ENCODE assay signal across 22 mouse cellular contexts in the genomic region with DNA sequence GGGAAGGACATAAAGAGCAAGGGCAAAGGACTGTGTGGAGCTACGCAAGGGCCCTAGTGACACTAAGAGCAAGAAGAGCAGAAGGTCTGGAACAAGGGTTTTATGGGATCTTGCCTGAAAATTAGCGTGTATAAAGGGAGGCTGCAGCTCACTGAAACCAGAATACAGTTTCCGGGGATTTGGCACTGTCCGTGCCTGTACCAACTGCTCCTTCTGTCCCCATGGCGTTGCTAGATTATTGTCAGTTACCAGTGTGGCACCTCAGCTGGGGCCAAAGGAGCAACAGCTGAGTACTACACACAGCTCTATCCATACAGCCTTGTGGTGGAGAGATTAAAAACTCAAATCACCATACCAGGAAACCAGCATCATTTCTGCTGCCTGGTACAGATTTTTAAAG. TPM values are rescaled to one million over a fixed set of nuclear protein-coding genes. Genes with fewer than 3 reads are reported as not detected.
DNase-seq lines count a peak whose midpoint lies in the region; ATAC-seq and TF ChIP-seq lines count a peak whose summit lies in the region.
"Had no signal": no experiment of that assay in that cellular context is flagged by ENCODE, and none has a peak within 500 bp of the region (broad histone marks: within the 10 kb centered on the region; RNA-seq: fewer than 3 reads in every experiment).

No protein-coding gene starts in this region.

- no peak overlapping the region for H3K4me2 ChIP-seq in lung, postnatal 0 days (replicated peaks; ENCODE audit: low read depth, low read length)
- H3K4me2 ChIP-seq: hindbrain, embryonic 13.5 days; kidney, embryonic 15.5 days; midbrain, embryonic 12.5 days; neural tube, embryonic 12.5 days had no signal

- H3K27me3 ChIP-seq in heart, embryonic 10.5 days (ENCODE audit: insufficient read depth, poor library complexity, severe bottlenecking): no peaks in the 10 kb centered on the region
- no peaks in the 10 kb centered on the region for H3K27me3 ChIP-seq in lung, postnatal 0 days (replicated peaks; ENCODE audit: insufficient read depth, low read length)
- H3K27me3 ChIP-seq: hindbrain, embryonic 13.5 days; kidney, embryonic 15.5 days; midbrain, embryonic 12.5 days; neural tube, embryonic 12.5 days had no signal

- DNase-seq in heart, embryonic 10.5 days (ENCODE audit: low spot score): no peak
- no peak for DNase-seq in heart, postnatal 14 days
- no peak for DNase-seq in lung, postnatal 0 days (ENCODE audit: low spot score)
- no peak for DNase-seq in lung, postnatal 14 days
- DNase-seq in cerebellum, adult 9-10 months: peak; percentile 39
- DNase-seq in embryo, embryonic 9.5 days (ENCODE audit: extremely low spot score): no peak
- no peak for DNase-seq in layer of hippocampus, adult 18-20 months (ENCODE audit: low spot score in 2 of 2)
- DNase-seq: adrenal gland, postnatal 25 days; forebrain, postnatal 0 days; gastrocnemius, postnatal 36 days; heart, adult 2 months; heart, postnatal 36 days; kidney, adult 11 months; kidney, postnatal 36 days; retina, postnatal 1 day; right cerebral cortex, postnatal 25 days; spleen, adult 18-20 months had no signal

- no peaks in the 10 kb centered on the region for H3K9me3 ChIP-seq in heart, embryonic 10.5 days
- H3K9me3 ChIP-seq in lung, postnatal 0 days (ENCODE audit: low read length): no peaks in the 10 kb centered on the region
- H3K9me3 ChIP-seq: embryonic facial prominence, embryonic 10.5 days; hindbrain, embryonic 13.5 days; kidney, embryonic 15.5 days; midbrain, embryonic 12.5 days; neural tube, embryonic 12.5 days had no signal

- TF ChIP-seq EP300 in lung, postnatal 0 days (IDR thresholded peaks at IDR 0.05): no peak

- 76% methylated on average over 5 of the region's 5 CpGs for WGBS in heart, embryonic 10.5 days
- 86% methylated on average over 5 of the region's 5 CpGs for WGBS in lung, postnatal 0 days

- no peak overlapping the region for H3K4me3 ChIP-seq in heart, embryonic 10.5 days
- H3K4me3 ChIP-seq in lung, postnatal 0 days (ENCODE audit: low read depth, low read length): no peak overlapping the region
- H3K4me3 ChIP-seq: embryonic facial prominence, embryonic 10.5 days; heart, adult 2 months; hindbrain, embryonic 13.5 days; kidney, embryonic 15.5 days; midbrain, embryonic 12.5 days; neural tube, embryonic 12.5 days had no signal

- no peak for ATAC-seq in lung, postnatal 0 days
- ATAC-seq: forebrain, postnatal 0 days had no signal

- no peak overlapping the region for H3K9ac ChIP-seq in lung, postnatal 0 days (replicated peaks; ENCODE audit: low read depth)
- H3K9ac ChIP-seq: forebrain, postnatal 0 days; hindbrain, embryonic 13.5 days; kidney, embryonic 15.5 days; midbrain, embryonic 12.5 days; neural tube, embryonic 12.5 days had no signal

- intact Hi-C loops in heart, postnatal 14 days (cut with DNase I): no loop called here

- H3K36me3 ChIP-seq in heart, embryonic 10.5 days: no peaks in the 10 kb centered on the region
- H3K36me3 ChIP-seq in lung, postnatal 0 days (ENCODE audit: insufficient read depth, low read length): no peaks in the 10 kb centered on the region
- H3K36me3 ChIP-seq: embryonic facial prominence, embryonic 10.5 days; hindbrain, embryonic 13.5 days; kidney, embryonic 15.5 days; midbrain, embryonic 12.5 days; neural tube, embryonic 12.5 days had no signal

- H3K27ac ChIP-seq in heart, embryonic 10.5 days: 0 out of 2 replicates have a peak overlapping the region, but pooled peaks have one; percentile 3
- H3K27ac ChIP-seq in lung, postnatal 0 days (ENCODE audit: low read length): peak overlapping the region; percentile 95
- H3K27ac ChIP-seq: embryonic facial prominence, embryonic 10.5 days; heart, adult 2 months; hindbrain, embryonic 13.5 days; kidney, embryonic 15.5 days; midbrain, embryonic 12.5 days; neural tube, embryonic 12.5 days had no signal

- H3K4me1 ChIP-seq in heart, embryonic 10.5 days: peaks cover 17% of the 10 kb centered on the region
- 0 out of 2 replicates have a peak, but pooled peaks cover 5% of the 10 kb centered on the region for H3K4me1 ChIP-seq in lung, postnatal 0 days (ENCODE audit: insufficient read depth, low read depth, low read length)
- H3K4me1 ChIP-seq: embryonic facial prominence, embryonic 10.5 days had no signal

- no peak for TF ChIP-seq CTCF in lung, postnatal 0 days (IDR thresholded peaks at IDR 0.05)

RNA-seq across cellular contexts. Expression of a gene that starts 1.6 kb away (rescaled TPM):
- polyA plus RNA-seq in heart, embryonic 10.5 days (2016; fragmentation: Nextera tagmentation; extraction: Ambion mirVana): 31.6 and 35.4 TPM in 2 replicates
- total RNA-seq in heart, postnatal 14 days (2021): 1 to 10 TPM; 2.7 to 5.6 TPM
- polyA plus RNA-seq in lung, postnatal 0 days (2015; fragmentation: Nextera tagmentation; extraction: Ambion mirVana): 54.7 and 69.5 TPM in 2 replicates
- 1 to 10 TPM; 4.4 to 5.4 TPM for total RNA-seq in layer of hippocampus, adult 18-20 months (2021)
